Mouse (Mus musculus) myocyte (in vitro differentiated cells): ENCODE data around the gene Pigx. TPM values are rescaled to one million over a fixed set of nuclear protein-coding genes. Genes with fewer than 3 reads are reported as not detected.

Source experiments
- H3K27me3 ChIP-seq: one replicate; pipeline ENCODE4 v1.6.1; 2011; ENCODE audit not compliant: control insufficient read depth, insufficient read depth, insufficient read length
- H3K36me3 ChIP-seq: one replicate; pipeline ENCODE4 v1.6.1; 2011; ENCODE audit not compliant: control insufficient read depth, insufficient read depth
- H3K4me2 ChIP-seq: one replicate; pipeline ENCODE4 v1.6.1; 2011; ENCODE audit warnings: low read depth, control low read depth
- H3K4me3 ChIP-seq: one replicate; pipeline ENCODE4 v1.5.1; 2011; ENCODE audit warnings: mild to moderate bottlenecking, control low read depth, moderate library complexity
- H3K79me2 ChIP-seq: one replicate; pipeline ENCODE4 v1.6.1; 2011; ENCODE audit not compliant: control insufficient read depth, insufficient read depth
- H3ac ChIP-seq: one replicate; pipeline ENCODE4 v1.6.1; 2011; ENCODE audit not compliant: control insufficient read depth, insufficient read length
- CEBPB ChIP-seq: IDR thresholded peaks from 2 replicates; pipeline ENCODE4 v1.6.1; 2011; ENCODE audit warnings: mild to moderate bottlenecking, moderate library complexity; ENCODE audit not compliant: poor library complexity, insufficient read depth, severe bottlenecking
- E2F4 ChIP-seq: IDR thresholded peaks from one replicate; pipeline ENCODE4 v1.6.1; 2011; ENCODE audit warnings: mild to moderate bottlenecking, control low read depth, moderate library complexity; ENCODE audit not compliant: insufficient read depth
- MAX ChIP-seq: IDR thresholded peaks from one replicate; pipeline ENCODE4 v1.6.1; 2011; ENCODE audit warnings: low read depth, mild to moderate bottlenecking, control low read depth
- MYOD1 ChIP-seq, 3 experiments: IDR thresholded peaks; one replicate each; pipeline ENCODE4 v1.6.1; 2011; ENCODE audit warnings: control low read depth in 2 of 3, low read depth in 2 of 3, mild to moderate bottlenecking in 2 of 3, moderate library complexity in 1 of 3; ENCODE audit not compliant: insufficient read length in 2 of 3, control insufficient read depth in 1 of 3
- MYOG ChIP-seq, 3 experiments: IDR thresholded peaks; one replicate each; pipeline ENCODE4 v1.6.1; 2011; ENCODE audit warnings: control low read depth in 2 of 3, low read depth in 2 of 3, mild to moderate bottlenecking in 2 of 3; ENCODE audit not compliant: insufficient read length in 2 of 3, control insufficient read depth in 1 of 3, insufficient read depth in 1 of 3
- POLR2A ChIP-seq: IDR thresholded peaks from one replicate; pipeline ENCODE4 v1.6.1; 2011; ENCODE audit warnings: low read depth, mild to moderate bottlenecking, control low read depth, moderate library complexity; ENCODE audit not compliant: insufficient read length
- POLR2AphosphoS2 ChIP-seq: IDR thresholded peaks from one replicate; pipeline ENCODE4 v1.6.1; 2011; ENCODE audit warnings: low read depth, control low read depth; ENCODE audit not compliant: insufficient read length
- REST ChIP-seq: IDR thresholded peaks from one replicate; pipeline ENCODE4 v1.6.1; 2011; ENCODE audit warnings: mild to moderate bottlenecking, control low read depth, moderate library complexity; ENCODE audit not compliant: insufficient read depth, insufficient read length
- SRF ChIP-seq: IDR thresholded peaks from one replicate; pipeline ENCODE4 v1.6.1; 2011; ENCODE audit warnings: low read depth; ENCODE audit not compliant: control insufficient read depth, insufficient read length
- TCF12 ChIP-seq: IDR thresholded peaks from one replicate; pipeline ENCODE4 v1.6.1; 2011; ENCODE audit warnings: mild to moderate bottlenecking, control low read depth; ENCODE audit not compliant: poor library complexity, insufficient read depth, severe bottlenecking
- TCF3 ChIP-seq: IDR thresholded peaks from one replicate; pipeline ENCODE4 v1.6.1; 2011; ENCODE audit warnings: low read depth, control low read depth; ENCODE audit not compliant: insufficient read length
- USF1 ChIP-seq: IDR thresholded peaks from one replicate; pipeline ENCODE4 v1.6.1; 2011; ENCODE audit warnings: low read depth, mild to moderate bottlenecking, control low read depth, moderate library complexity
- polyA plus RNA-seq: library from polyadenylated mRNA; unstranded; fragments of >200 nt; fragmentation: generic; extraction: Trizol; gene quantifications from one replicate; pipeline ENCODE4 v1.2.1, GENCODE M21; 2012; ENCODE audit warnings: missing spikeins

The Pigx gene
- polyA plus RNA-seq, 1 experiment = 19.4 TPM

- H3K36me3 ChIP-seq = no peaks in the 10 kb centered on the region
- no peak overlapping the region for H3K4me2 ChIP-seq
- H3K4me3 ChIP-seq = no peak overlapping the region
These were observed 11.6 kb upstream of the Pigx start for GRCm38 (mm10) chr16:32110951-32111699.

GRCm38 (mm10) chr16:32108578-32108977 lies 9.0 kb upstream of the Pigx start:
- Histone ChIP-seq H3K4me2 (no peak overlapping the region), H3K4me3 (no peak overlapping the region), H3K79me2 (no peaks in the 10 kb centered on the region), H3ac (no peak overlapping the region), H3K36me3 (no peaks in the 10 kb centered on the region), H3K27me3 (no peaks in the 10 kb centered on the region)
- no peak for TF ChIP-seq E2F4
- TF ChIP-seq USF1 = no peak
- TF ChIP-seq REST = no peak
- no peak for TF ChIP-seq TCF12
- no peak for TF ChIP-seq MAX
- no peak for TF ChIP-seq POLR2A
- TF ChIP-seq SRF = no peak
- TF ChIP-seq CEBPB = no peak
- no peak for TF ChIP-seq MYOD1 (IDR thresholded peaks at IDR 0.05; ENCODE audit: control insufficient read depth in 1 of 3, insufficient read length in 2 of 3, low read depth in 2 of 3)
- TF ChIP-seq TCF3 = no peak
- TF ChIP-seq MYOG (IDR thresholded peaks at IDR 0.05; ENCODE audit: control insufficient read depth in 1 of 3, insufficient read depth in 1 of 3, insufficient read length in 2 of 3, low read depth in 2 of 3) = no peak
- no peak for TF ChIP-seq POLR2AphosphoS2

More at GRCm38 (mm10) chr16:32110951-32111699, 11.6 kb upstream of the Pigx start:
- TF ChIP-seq REST (no peak), USF1 (no peak), MYOD1 (IDR thresholded peaks at IDR 0.05; ENCODE audit: control insufficient read depth in 1 of 3, insufficient read length in 2 of 3, low read depth in 2 of 3) (no peak)
- no peaks in the 10 kb centered on the region for H3K27me3 ChIP-seq
- no peak overlapping the region for H3ac ChIP-seq
- H3K79me2 ChIP-seq = no peaks in the 10 kb centered on the region

- no peak for TF ChIP-seq SRF
- TF ChIP-seq TCF12 = no peak
- TF ChIP-seq REST = no peak
- TF ChIP-seq CEBPB = no peak
- no peak for TF ChIP-seq E2F4
- TF ChIP-seq MYOG (IDR thresholded peaks at IDR 0.05; ENCODE audit: control insufficient read depth in 1 of 3, insufficient read depth in 1 of 3, insufficient read length in 2 of 3, low read depth in 2 of 3) = no peak
- TF ChIP-seq MAX = no peak
- no peak for TF ChIP-seq POLR2A
- TF ChIP-seq TCF3 = no peak
- TF ChIP-seq USF1 = no peak
- no peak for TF ChIP-seq MYOD1 (IDR thresholded peaks at IDR 0.05; ENCODE audit: control insufficient read depth in 1 of 3, insufficient read length in 2 of 3, low read depth in 2 of 3)
- no peak for TF ChIP-seq POLR2AphosphoS2
- no peaks in the 10 kb centered on the region for H3K36me3 ChIP-seq
- H3ac ChIP-seq = no peak overlapping the region
- H3K79me2 ChIP-seq = no peaks in the 10 kb centered on the region
- H3K4me2 ChIP-seq = no peak overlapping the region
- H3K27me3 ChIP-seq = no peaks in the 10 kb centered on the region
- no peak overlapping the region for H3K4me3 ChIP-seq
These were observed 8.6 kb upstream of the Pigx start for GRCm38 (mm10) chr16:32108170-32108569.

DNA sequence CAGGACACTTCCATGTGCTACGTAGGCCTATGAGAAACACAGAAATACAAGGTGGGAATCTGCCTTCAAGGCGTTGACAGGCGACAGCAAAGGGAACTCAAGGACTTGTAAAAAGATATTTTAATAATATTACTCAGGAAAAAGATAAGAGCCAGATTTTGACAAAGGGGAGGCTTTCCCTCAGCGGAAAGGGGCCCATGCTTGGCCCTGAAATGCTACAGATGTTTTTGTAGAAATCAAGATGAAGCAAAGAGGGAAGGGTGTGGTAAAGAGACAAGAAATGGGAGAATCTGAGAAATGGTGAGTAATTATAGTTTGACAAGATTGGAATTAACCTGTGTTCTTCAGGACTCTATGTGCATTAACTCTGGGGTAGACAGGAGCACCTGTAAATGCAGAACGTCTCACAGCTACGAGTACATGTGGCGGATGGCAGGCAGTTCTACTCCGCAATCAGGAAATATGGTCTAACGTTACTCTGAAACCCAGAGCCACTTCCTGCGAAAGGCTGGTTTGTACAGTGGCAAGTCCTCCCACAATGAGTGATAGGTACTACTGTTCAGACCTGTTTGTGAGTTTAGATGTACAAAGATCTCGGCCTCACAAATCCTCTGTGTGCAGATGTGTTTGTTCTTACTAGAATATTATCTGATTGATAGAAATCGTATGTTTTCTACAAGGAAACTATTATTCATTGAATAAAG lies 8.0 kb upstream of the Pigx start:
- Histone ChIP-seq H3K36me3 (no peaks in the 10 kb centered on the region), H3K27me3 (no peaks in the 10 kb centered on the region), H3K79me2 (no peaks in the 10 kb centered on the region), H3ac (no peak overlapping the region), H3K4me2 (no peak overlapping the region), H3K4me3 (no peak overlapping the region)
- TF ChIP-seq MAX = no peak
- TF ChIP-seq MYOD1 (IDR thresholded peaks at IDR 0.05; ENCODE audit: control insufficient read depth in 1 of 3, insufficient read length in 2 of 3, low read depth in 2 of 3) = no peak
- no peak for TF ChIP-seq SRF
- TF ChIP-seq TCF3 = no peak
- no peak for TF ChIP-seq E2F4
- TF ChIP-seq POLR2AphosphoS2 = no peak
- TF ChIP-seq USF1 = no peak
- TF ChIP-seq TCF12 = no peak
- TF ChIP-seq CEBPB = no peak
- TF ChIP-seq REST = no peak
- TF ChIP-seq POLR2A = no peak
- TF ChIP-seq MYOG (IDR thresholded peaks at IDR 0.05; ENCODE audit: control insufficient read depth in 1 of 3, insufficient read depth in 1 of 3, insufficient read length in 2 of 3, low read depth in 2 of 3) = no peak
